Mouse (Mus musculus): ENCODE data around the gene Cyba. TPM values are rescaled to one million over a fixed set of nuclear protein-coding genes. Genes with fewer than 3 reads are reported as not detected.

The Cyba gene
- polyA plus RNA-seq, 1 experiment from 2014 or later, result 307 TPM

GRCm38 (mm10) chr8:122443262-122444006 is 10.7 kb upstream of the Cyba start, which contains the start of gene Mvd:
Mvd (minus strand) TSS chr8:122443422.
- H3K4me2 ChIP-seq (replicated peaks), result peak within 1 kb of the TSS; percentile 96
- peak within 1 kb of the TSS; percentile 93 for H3K27ac ChIP-seq
- ATAC-seq, result peak; percentile 98
- peak within 1 kb of the TSS; percentile 66 for H3K9ac ChIP-seq
- WGBS, result under 1% methylated on average over 47 of the region's 47 CpGs
- no peaks in the 10 kb centered on the region for H3K9me3 ChIP-seq
- peak within 1 kb of the TSS; percentile 68 for H3K4me3 ChIP-seq (replicated peaks)
- H3K36me3 ChIP-seq, result peaks cover 9% of the 10 kb centered on the region; the same call in 1 of the 2 replicates
- no peaks in the 10 kb centered on the region for H3K27me3 ChIP-seq (replicated peaks)
- peaks cover 22% of the 10 kb centered on the region for H3K4me1 ChIP-seq (replicated peaks)

GRCm38 (mm10) chr8:122442781-122443180 is 10.1 kb upstream of the Cyba start:
- Histone ChIP-seq H3K27ac (peak overlapping the region; percentile 78), H3K9ac (peak overlapping the region; percentile 66), H3K4me3 (replicated peaks) (peak overlapping the region; percentile 68), H3K27me3 (replicated peaks) (no peaks in the 10 kb centered on the region), H3K36me3 (peaks cover 11% of the 10 kb centered on the region; the same call in 1 of the 2 replicates), H3K9me3 (no peaks in the 10 kb centered on the region), H3K4me1 (replicated peaks) (peaks cover 26% of the 10 kb centered on the region), H3K4me2 (replicated peaks) (peak overlapping the region; percentile 96)
- under 1% methylated on average over 12 of the region's 12 CpGs for WGBS
- peak; percentile 12 for ATAC-seq

GRCm38 (mm10) chr8:122442356-122442755 is 9.6 kb upstream of the Cyba start:
- peak overlapping the region; percentile 66 for H3K9ac ChIP-seq
- H3K27ac ChIP-seq, result peak overlapping the region; percentile 78
- peak overlapping the region; percentile 96 for H3K4me2 ChIP-seq (replicated peaks)
- H3K36me3 ChIP-seq, result peaks cover 11% of the 10 kb centered on the region
- WGBS, result 16% methylated on average over 7 of the region's 7 CpGs
- H3K4me1 ChIP-seq (replicated peaks), result peaks cover 29% of the 10 kb centered on the region
- ATAC-seq, result no peak
- no peaks in the 10 kb centered on the region for H3K9me3 ChIP-seq
- no peaks in the 10 kb centered on the region for H3K27me3 ChIP-seq (replicated peaks)
- H3K4me3 ChIP-seq (replicated peaks), result peak overlapping the region; percentile 68

DNA sequence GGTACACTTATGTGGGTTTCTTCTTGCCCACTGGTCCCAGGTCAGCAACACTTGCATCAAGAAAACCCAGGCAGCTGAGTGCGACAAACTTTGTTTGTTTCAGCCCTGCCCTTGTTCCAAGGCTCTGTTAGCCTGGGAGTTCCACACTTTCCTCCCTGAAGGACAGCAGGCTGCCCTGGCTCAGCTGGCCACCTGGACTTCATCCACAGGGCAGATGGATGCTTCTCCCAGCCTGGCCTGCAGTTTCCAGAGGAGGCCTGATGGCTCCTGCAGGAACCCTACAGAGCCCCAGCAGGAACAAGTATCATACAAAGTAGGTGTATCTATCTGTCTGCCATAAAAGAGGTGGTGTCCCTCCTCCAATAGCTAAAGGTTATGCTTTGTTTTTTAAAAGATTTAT is 8.6 kb upstream of the Cyba start:
- H3K4me1 ChIP-seq (replicated peaks), result peaks cover 29% of the 10 kb centered on the region
- H3K4me2 ChIP-seq (replicated peaks), result no peak overlapping the region
- no peaks in the 10 kb centered on the region for H3K27me3 ChIP-seq (replicated peaks)
- 74% methylated on average over 1 of the region's 1 CpGs for WGBS
- no peak overlapping the region for H3K27ac ChIP-seq
- H3K9ac ChIP-seq, result no peak overlapping the region
- peaks cover 22% of the 10 kb centered on the region for H3K36me3 ChIP-seq
- H3K9me3 ChIP-seq, result no peaks in the 10 kb centered on the region
- no peak overlapping the region for H3K4me3 ChIP-seq (replicated peaks)
- ATAC-seq, result no peak

DNA sequence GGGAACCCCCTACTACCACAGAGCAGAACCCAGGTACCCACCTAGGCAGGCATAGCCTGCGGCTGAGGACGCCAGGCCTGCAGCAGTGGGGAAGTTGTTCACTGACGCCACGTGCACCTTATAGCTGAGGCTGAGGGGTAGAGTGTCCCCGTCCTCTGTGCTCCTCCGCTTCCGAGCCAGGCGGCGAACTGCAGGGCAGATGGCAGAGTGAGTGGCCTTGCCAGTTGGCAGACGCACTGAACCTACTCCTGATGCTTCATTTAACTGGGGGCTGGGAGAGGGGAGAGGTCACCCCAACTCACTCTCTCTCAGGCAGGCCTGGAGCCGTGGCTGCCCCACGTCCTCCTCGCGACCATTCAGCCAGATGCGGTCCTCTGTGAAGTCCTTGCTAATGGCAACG is 6.6 kb upstream of the Cyba start:
- WGBS, result 95% methylated on average over 16 of the region's 16 CpGs
- Histone ChIP-seq H3K27me3 (replicated peaks) (no peaks in the 10 kb centered on the region), H3K9ac (no peak overlapping the region), H3K4me2 (replicated peaks) (no peak overlapping the region), H3K9me3 (no peaks in the 10 kb centered on the region), H3K4me3 (replicated peaks) (no peak overlapping the region), H3K27ac (no peak overlapping the region), H3K4me1 (replicated peaks) (peaks cover 14% of the 10 kb centered on the region), H3K36me3 (peaks cover 37% of the 10 kb centered on the region)
- no peak for ATAC-seq

- WGBS, result 80% methylated on average over 13 of the region's 13 CpGs
- no peaks in the 10 kb centered on the region for H3K9me3 ChIP-seq
- no peak overlapping the region for H3K4me3 ChIP-seq (replicated peaks)
- ATAC-seq, result no peak
- H3K27me3 ChIP-seq (replicated peaks), result no peaks in the 10 kb centered on the region
- peak overlapping the region; percentile 67 for H3K27ac ChIP-seq
- H3K9ac ChIP-seq, result no peak overlapping the region
- H3K4me1 ChIP-seq (replicated peaks), result peaks cover 22% of the 10 kb centered on the region
- peaks cover 41% of the 10 kb centered on the region for H3K36me3 ChIP-seq
- H3K4me2 ChIP-seq (replicated peaks), result peak overlapping the region; percentile 26
Measured at GRCm38 (mm10) chr8:122437708-122438331, 5.1 kb upstream of the Cyba start.

DNA sequence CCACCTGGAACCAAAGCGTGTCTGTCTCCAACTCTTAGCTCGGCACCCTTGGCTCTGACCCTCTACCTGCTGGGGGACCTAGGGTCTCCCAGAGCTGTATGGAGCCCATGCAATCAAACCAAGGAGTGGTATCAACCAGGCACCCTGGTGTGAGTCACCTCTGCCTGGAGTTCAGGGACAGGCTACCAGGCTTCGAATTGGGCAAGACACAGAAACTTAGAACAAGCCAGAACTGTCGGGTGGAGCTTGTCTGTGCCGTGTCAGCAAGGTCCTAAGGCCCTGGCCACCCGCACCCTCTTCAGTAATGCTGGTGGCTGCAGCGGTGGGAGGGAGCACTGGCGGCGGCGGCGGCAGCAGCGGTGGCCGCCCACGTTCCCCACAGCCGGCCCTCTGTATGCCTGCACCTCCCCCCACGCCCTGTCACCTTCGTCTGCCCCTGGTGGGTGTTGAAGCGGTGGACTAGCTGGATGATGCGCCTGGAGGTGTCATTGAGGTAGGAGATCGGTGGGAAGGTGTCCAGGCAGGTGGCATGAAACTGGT is 3.9 kb upstream of the Cyba start:
- no peak for ATAC-seq
- WGBS, result 79% methylated on average over 20 of the region's 20 CpGs
- peaks cover 41% of the 10 kb centered on the region for H3K36me3 ChIP-seq

DNA sequence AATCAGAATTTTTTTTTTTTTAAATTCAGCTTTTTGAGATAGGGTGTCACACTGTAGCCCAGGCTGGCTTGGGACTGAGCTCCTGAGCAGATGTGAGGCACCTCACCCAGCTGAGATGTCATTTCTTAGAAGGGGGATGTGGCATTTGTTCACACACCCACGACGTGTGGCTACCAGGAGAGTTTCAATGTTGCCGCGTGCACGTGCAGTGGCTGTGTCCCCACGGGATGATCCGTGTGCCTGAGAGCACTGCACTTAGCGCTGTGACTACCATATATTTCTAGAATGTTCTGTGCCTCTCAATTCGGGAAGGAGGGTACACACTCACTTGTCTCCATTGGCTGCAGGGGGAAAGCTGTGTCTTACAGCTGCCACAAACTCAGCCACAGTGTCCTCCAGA is 3.4 kb upstream of the Cyba start:
- 97% methylated on average over 9 of the region's 9 CpGs for WGBS
- H3K27me3 ChIP-seq (replicated peaks), result no peaks in the 10 kb centered on the region
- peaks cover 23% of the 10 kb centered on the region for H3K4me1 ChIP-seq (replicated peaks)
- ATAC-seq, result no peak
- no peak overlapping the region for H3K9ac ChIP-seq
- H3K27ac ChIP-seq, result no peak overlapping the region
- H3K4me3 ChIP-seq (replicated peaks), result no peak overlapping the region
- H3K9me3 ChIP-seq, result no peaks in the 10 kb centered on the region
- H3K4me2 ChIP-seq (replicated peaks), result no peak overlapping the region
- peaks cover 41% of the 10 kb centered on the region for H3K36me3 ChIP-seq

More for the DNA sequence above, 3.9 kb upstream of the Cyba start:
- Histone ChIP-seq H3K4me1 (replicated peaks) (peaks cover 21% of the 10 kb centered on the region), H3K4me3 (replicated peaks) (no peak overlapping the region), H3K4me2 (replicated peaks) (no peak overlapping the region), H3K27me3 (replicated peaks) (no peaks in the 10 kb centered on the region), H3K9me3 (no peaks in the 10 kb centered on the region), H3K9ac (no peak overlapping the region), H3K27ac (no peak overlapping the region)

DNA sequence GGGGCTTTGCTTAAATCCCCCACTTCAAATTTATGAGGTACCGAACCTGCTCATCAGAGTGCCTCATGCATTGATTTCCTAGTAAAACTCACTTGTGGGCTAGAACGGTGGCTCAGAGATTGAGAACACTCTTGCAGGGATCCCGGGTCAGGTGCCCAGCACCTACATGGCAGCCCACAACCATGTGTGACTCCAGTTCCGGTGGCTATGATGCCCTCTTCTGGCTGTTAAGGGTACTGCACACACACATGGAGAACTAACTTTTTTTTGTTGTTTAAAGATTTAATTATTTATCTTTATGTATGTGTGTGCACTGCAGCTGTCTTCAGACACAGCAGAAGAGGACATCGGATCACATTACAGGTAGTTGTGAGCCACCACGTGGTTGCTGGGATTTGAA is 2.6 kb upstream of the Cyba start:
- Histone ChIP-seq H3K9me3 (no peaks in the 10 kb centered on the region), H3K9ac (no peak overlapping the region), H3K4me3 (replicated peaks) (no peak overlapping the region), H3K4me1 (replicated peaks) (peaks cover 30% of the 10 kb centered on the region), H3K4me2 (replicated peaks) (no peak overlapping the region), H3K27me3 (replicated peaks) (no peaks in the 10 kb centered on the region), H3K27ac (no peak overlapping the region), H3K36me3 (peaks cover 41% of the 10 kb centered on the region)
- ATAC-seq, result no peak
- 90% methylated on average over 6 of the region's 6 CpGs for WGBS

- ATAC-seq, result no peak
- Histone ChIP-seq H3K9ac (peak overlapping the region; percentile 83; the same call in 1 of the 2 replicates), H3K27me3 (replicated peaks) (no peaks in the 10 kb centered on the region), H3K4me2 (replicated peaks) (peak overlapping the region; percentile 91), H3K4me1 (replicated peaks) (peaks cover 29% of the 10 kb centered on the region), H3K4me3 (replicated peaks) (peak overlapping the region; percentile 64; the same call in 1 of the 2 replicates), H3K36me3 (peaks cover 31% of the 10 kb centered on the region), H3K27ac (peak overlapping the region; percentile 90), H3K9me3 (no peaks in the 10 kb centered on the region)
- 58% methylated on average over 11 of the region's 11 CpGs for WGBS
Measured at GRCm38 (mm10) chr8:122433269-122433905, 657 bp upstream of the Cyba start.

DNA sequence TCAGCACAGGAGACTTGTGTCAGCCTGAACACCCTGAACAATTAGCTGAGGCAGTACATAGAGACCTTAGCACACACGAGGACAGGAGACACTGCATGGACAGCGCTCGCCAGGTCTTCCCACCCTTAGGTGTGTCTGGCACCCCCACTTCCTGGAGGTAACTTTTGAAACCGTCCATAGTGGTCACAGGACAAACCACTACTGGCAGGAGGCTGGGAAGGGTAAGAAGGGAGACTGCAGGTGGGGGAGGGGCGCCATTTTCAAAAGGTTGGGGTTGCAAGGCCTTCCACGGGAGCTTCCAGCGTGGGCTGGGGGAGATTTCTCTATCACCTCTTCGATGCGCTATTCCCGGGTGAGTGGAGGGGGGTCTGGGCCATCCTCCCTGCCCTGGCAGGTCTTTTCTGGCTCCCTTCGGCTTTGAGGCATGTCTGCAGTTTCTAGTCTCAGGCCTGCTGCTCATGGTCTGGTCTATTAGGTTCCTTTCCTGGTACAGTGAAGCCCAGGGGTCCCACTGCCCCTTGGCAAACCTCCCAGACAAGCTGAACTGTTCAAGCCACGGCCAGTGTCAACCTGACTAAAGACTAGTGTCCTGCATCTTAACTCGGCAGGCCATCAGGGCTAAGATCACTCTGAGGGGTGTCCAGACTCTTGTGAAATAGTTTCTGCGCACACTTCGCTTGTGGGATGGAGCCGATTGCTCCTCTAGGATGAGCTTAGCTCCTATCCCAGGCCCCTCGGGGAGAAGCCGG is 862 bp downstream of the Cyba start:
- 25% methylated on average over 18 of the region's 18 CpGs for WGBS
- peaks cover 29% of the 10 kb centered on the region for H3K36me3 ChIP-seq
- ATAC-seq, result peak; percentile 13; the same call in 1 of the 2 replicates
- H3K9me3 ChIP-seq, result no peaks in the 10 kb centered on the region
- H3K9ac ChIP-seq, result peak overlapping the region; percentile 83
- H3K27me3 ChIP-seq (replicated peaks), result no peaks in the 10 kb centered on the region
- H3K4me2 ChIP-seq (replicated peaks), result peak overlapping the region; percentile 91
- H3K4me1 ChIP-seq (replicated peaks), result peaks cover 23% of the 10 kb centered on the region
- peak overlapping the region; percentile 64 for H3K4me3 ChIP-seq (replicated peaks)
- H3K27ac ChIP-seq, result peak overlapping the region; percentile 90
